8 mouse cellular contexts compared by ENCODE assay signal in genomic region chrX:104856751-104857341, GRCm38 (mm10). TPM values are rescaled to one million over a fixed set of nuclear protein-coding genes. Genes with fewer than 3 reads are reported as not detected.
DNase-seq lines count a peak whose midpoint lies in the region; ATAC-seq and TF ChIP-seq lines count a peak whose summit lies in the region.

Gene Magee2, minus strand, starts transcription at chrX:104857267.

- TF ChIP-seq EP300 in liver, postnatal 0 days (IDR thresholded peaks at IDR 0.05; ENCODE audit: low read depth), result no peak

- no peaks in the 10 kb centered on the region for H3K9me3 ChIP-seq in heart, embryonic 13.5 days
- no peaks in the 10 kb centered on the region for H3K9me3 ChIP-seq in liver, postnatal 0 days (ENCODE audit: low read length)

- H3K9ac ChIP-seq in heart, embryonic 13.5 days, result peak within 1 kb of the TSS; percentile 77
- no peak within 1 kb of the TSS for H3K9ac ChIP-seq in liver, postnatal 0 days (replicated peaks)

- H3K4me2 ChIP-seq in heart, embryonic 13.5 days, result peak within 1 kb of the TSS; percentile 72
- peak within 1 kb of the TSS; percentile 63 for H3K4me2 ChIP-seq in liver, postnatal 0 days (ENCODE audit: low read depth, low read length)

- H3K4me1 ChIP-seq in heart, embryonic 13.5 days, result no peaks in the 10 kb centered on the region
- no peaks in the 10 kb centered on the region for H3K4me1 ChIP-seq in liver, postnatal 0 days (ENCODE audit: insufficient read depth)

- DNase-seq in ovary, postnatal 36 days (ENCODE audit: low spot score), result peak; percentile 18
- no peak for DNase-seq in ovary, postnatal 14 days (ENCODE audit: low spot score)
- peak; percentile 9 to 50 for DNase-seq in layer of hippocampus, adult 18-20 months (ENCODE audit: low spot score in 2 of 2)
- peak; percentile 19 for DNase-seq in liver, postnatal 0 days
- DNase-seq in retina, embryonic 14.5 days (ENCODE audit: low spot score), result peak; percentile 65
- DNase-seq in urinary bladder, postnatal 10 days (ENCODE audit: low spot score), result no peak

- peak within 1 kb of the TSS; percentile 58 for H3K4me3 ChIP-seq in heart, embryonic 13.5 days
- peak within 1 kb of the TSS; percentile 39 for H3K4me3 ChIP-seq in liver, postnatal 0 days (ENCODE audit: low read depth, low read length)

- H3K36me3 ChIP-seq in heart, embryonic 13.5 days, result no peaks in the 10 kb centered on the region
- no peaks in the 10 kb centered on the region for H3K36me3 ChIP-seq in liver, postnatal 0 days (replicated peaks; ENCODE audit: insufficient read depth, low read length)

- no peak within 1 kb of the TSS for H3K27ac ChIP-seq in heart, embryonic 13.5 days (replicated peaks)
- H3K27ac ChIP-seq in liver, postnatal 0 days (ENCODE audit: low read depth), result no peak within 1 kb of the TSS

- H3K27me3 ChIP-seq in heart, embryonic 13.5 days (replicated peaks), result peaks cover 64% of the 10 kb centered on the region
- peaks cover 15% of the 10 kb centered on the region; the same call in 1 of the 2 replicates for H3K27me3 ChIP-seq in liver, postnatal 0 days (ENCODE audit: insufficient read depth, low read length)

- TF ChIP-seq CTCF in liver, postnatal 0 days (IDR thresholded peaks at IDR 0.05; ENCODE audit: low read depth), result peak; percentile 15; the same call in 1 of the 2 replicates

- 12% methylated on average over 37 of the region's 37 CpGs for WGBS in heart, embryonic 13.5 days
- 19% methylated on average over 36 of the region's 37 CpGs for WGBS in liver, postnatal 0 days (ENCODE audit: insufficient replicate concordance)

- peak; percentile 94 for ATAC-seq in common myeloid progenitor, adult 5-6 weeks (replicated peaks; ENCODE audit: low read depth, poor library complexity, severe bottlenecking)
- ATAC-seq in heart, embryonic 13.5 days (ENCODE audit: extremely low read depth, insufficient number of reproducible peaks, low FRiP score, low TSS enrichment), result no peak
- ATAC-seq in liver, postnatal 0 days, result no peak

RNA-seq across cellular contexts. Expression of gene Magee2, which starts in this region (rescaled TPM):
- total RNA-seq in common myeloid progenitor, adult 5-6 weeks (2017), result 0.58 and 2.5 TPM in 2 replicates
- 1.6 and 1.8 TPM in 2 replicates for polyA plus RNA-seq in heart, embryonic 13.5 days (2015; fragmentation: Nextera tagmentation; extraction: Ambion mirVana)
- total RNA-seq in layer of hippocampus, adult 18-20 months (2021), result 10 to 100 TPM; 12.0 to 14.2 TPM
- polyA plus RNA-seq in liver, postnatal 0 days (2015; fragmentation: Nextera tagmentation; extraction: Ambion mirVana), result not detected in 2 replicates

Comparison
In these comparisons a context has a peak if more than half of its experiments do, and no peak if none do; other contexts are left out.
1. DNase-seq: peak in ovary, postnatal 36 days (single experiment), layer of hippocampus, adult 18-20 months (2 of 2) and retina, embryonic 14.5 days (single experiment); none in ovary, postnatal 14 days (single experiment) and urinary bladder, postnatal 10 days (single experiment).
2. Peak in DNase-seq, H3K4me3 ChIP-seq and H3K4me2 ChIP-seq in liver, postnatal 0 days; RNA of the gene not detected or under 1 TPM.